Mouse (Mus musculus) testis, postnatal 10 days (tissue): ENCODE data around the gene Ghr.
A peak's percentile ranks its signal among the peaks of the same experiment; 100 is the strongest.

Experiments used
- DNase-seq: peaks from one replicate; pipeline ENCODE4 v3.0.0; 2021; ENCODE audit warnings: low spot score

Ghr gene

GRCm38 (mm10) chr15:3444448-3445020, 138.8 kb downstream of the Ghr start:
- no peak for DNase-seq

- DNase-seq: peak; percentile 43
Observed at GRCm38 (mm10) chr15:3441506-3442286, 141.6 kb downstream of the Ghr start.

- no peak for DNase-seq
Observed at GRCm38 (mm10) chr15:3437381-3437780, 145.9 kb downstream of the Ghr start.

DNA sequence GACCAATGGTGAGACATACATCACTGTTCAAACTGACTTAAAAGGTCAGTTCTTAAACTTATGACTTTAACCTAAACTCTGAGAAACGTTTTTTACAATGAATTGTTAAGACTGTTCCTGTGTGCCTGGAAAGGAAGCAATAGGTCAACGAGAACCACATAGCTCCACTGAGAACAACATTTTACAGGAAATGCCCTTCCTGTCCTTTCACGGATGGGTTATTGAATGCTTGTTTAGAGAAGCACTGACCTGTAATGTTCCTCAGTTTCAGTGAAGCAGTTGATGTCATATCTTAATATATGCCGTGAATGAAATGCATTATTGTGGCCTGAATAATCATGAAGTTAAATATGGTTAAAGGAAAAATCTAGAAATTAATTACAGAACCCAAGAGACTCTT, 147.7 kb downstream of the Ghr start:
- DNase-seq: no peak

- DNase-seq: no peak
Observed at GRCm38 (mm10) chr15:3434461-3434860, 148.8 kb downstream of the Ghr start.

DNA sequence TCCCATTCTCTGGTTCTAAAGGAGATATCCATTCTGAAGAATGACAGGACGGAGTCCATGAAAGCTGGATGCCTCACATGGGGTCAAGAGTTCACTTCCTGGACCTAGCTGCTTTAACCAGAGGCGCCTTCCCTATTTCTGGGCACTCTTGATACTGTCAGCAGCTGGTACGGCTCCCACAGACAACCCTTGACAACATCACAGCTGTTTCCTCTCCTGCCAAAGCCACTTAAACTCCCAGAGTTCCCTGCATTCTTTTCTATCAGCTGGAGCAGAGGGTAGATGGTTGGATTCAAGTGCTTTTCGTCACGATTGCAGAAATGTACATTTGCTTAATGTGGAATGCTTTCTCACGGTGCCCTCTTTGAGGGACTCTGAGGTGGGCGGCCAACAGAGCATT, 150.0 kb downstream of the Ghr start:
- no peak for DNase-seq

DNA sequence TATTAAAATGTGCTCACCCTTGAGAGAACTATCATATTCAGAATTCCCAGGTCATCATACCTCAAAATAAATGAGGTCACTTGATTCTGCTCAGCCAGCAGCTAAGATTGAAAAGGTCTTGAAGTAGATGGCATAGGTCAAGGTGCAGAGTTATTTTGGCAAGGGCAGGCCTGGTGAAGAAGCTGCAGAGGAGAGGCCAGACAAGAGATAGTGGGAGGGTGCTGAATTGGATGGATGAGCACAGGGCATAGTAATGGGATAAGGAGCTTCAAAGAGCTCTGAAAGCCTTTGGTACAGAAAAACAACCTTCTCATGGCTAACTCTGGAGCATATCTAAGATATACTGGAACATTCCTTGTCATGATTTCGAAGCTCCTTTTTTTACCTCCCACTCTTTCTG, 150.5 kb downstream of the Ghr start:
- DNase-seq: no peak

DNA sequence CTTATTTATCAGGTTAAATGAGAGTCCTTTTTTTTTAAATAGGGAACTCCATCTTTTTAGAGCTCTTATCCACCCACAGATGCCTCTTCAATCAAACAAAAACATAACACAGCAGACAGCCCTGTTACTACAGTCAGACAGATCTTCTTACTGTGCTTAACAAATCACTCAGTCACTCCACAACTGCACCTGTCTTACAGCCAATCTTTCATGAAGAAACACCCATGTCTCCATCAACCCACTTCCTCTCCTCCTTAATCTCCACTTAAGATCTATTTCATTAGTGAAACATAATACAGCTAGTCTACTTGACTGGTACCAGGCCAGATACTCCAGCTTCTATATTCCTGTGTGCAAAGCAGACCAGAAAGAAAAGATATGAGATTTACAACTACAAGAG, 153.9 kb downstream of the Ghr start:
- no peak for DNase-seq

DNA sequence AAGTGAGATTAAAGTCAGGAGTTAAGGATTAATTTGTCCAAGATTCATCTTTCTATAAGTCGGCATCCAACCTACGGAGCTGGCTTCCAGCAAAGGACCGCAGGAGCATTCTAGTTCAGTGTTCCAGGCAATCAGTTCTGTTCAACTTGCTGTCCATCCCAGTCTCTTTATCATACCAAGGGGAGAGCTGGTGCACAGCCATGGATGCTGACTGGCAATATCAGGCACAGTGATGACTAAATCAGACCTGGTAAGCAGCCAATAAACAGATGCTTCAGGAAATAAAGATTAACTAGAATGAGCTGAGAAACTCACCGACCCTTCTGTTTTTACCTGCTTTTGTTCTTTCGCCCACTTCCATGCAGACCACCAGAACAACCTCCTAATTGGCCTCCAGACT, 154.3 kb downstream of the Ghr start:
- DNase-seq: no peak

DNA sequence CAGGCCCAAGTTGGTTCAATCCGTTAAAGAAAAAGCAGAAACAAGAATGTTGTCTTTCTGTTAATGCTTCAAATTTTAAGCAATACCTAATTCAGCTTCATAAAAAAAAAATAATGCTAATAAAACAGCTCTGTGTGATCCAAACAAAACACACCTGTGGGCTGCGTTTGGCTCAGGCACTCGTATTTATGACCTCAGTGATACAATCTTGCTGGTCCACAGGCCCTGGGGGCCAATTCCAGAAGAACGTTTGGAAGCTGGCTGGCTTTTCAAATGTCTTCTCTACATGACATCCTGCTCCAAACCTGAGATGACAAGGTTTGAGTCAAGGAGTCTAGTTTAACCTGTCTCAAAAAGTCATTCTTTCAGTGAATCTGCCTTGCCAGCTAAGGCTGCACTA, 156.9 kb downstream of the Ghr start:
- DNase-seq: no peak

GRCm38 (mm10) chr15:3423177-3423576, 160.1 kb downstream of the Ghr start:
- peak; percentile 55 for DNase-seq

- no peak for DNase-seq
Observed at GRCm38 (mm10) chr15:3417699-3418098, 165.6 kb downstream of the Ghr start.

DNA sequence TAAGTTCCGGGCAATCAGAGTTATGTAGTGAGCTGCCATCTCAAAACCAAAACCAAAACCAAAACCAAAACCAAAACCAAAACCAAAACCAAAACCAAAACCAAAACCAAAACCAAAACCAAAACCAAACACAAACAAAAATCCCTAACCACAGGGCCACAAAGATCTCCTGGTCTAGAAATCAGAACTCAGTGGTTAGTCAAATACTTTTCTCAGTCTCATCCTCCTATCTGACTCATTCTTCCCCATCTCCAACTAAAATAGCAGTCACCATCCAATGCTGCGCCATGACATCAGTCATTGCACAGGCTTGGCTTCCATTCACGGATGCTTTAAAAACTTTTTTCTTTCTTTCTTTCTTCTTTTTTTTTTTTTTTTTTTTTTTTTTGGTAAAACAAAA, 170.2 kb downstream of the Ghr start:
- no peak for DNase-seq

- DNase-seq: no peak
Observed at GRCm38 (mm10) chr15:3408478-3408877, 174.8 kb downstream of the Ghr start.

GRCm38 (mm10) chr15:3399196-3399595, 184.1 kb downstream of the Ghr start:
- no peak for DNase-seq

DNA sequence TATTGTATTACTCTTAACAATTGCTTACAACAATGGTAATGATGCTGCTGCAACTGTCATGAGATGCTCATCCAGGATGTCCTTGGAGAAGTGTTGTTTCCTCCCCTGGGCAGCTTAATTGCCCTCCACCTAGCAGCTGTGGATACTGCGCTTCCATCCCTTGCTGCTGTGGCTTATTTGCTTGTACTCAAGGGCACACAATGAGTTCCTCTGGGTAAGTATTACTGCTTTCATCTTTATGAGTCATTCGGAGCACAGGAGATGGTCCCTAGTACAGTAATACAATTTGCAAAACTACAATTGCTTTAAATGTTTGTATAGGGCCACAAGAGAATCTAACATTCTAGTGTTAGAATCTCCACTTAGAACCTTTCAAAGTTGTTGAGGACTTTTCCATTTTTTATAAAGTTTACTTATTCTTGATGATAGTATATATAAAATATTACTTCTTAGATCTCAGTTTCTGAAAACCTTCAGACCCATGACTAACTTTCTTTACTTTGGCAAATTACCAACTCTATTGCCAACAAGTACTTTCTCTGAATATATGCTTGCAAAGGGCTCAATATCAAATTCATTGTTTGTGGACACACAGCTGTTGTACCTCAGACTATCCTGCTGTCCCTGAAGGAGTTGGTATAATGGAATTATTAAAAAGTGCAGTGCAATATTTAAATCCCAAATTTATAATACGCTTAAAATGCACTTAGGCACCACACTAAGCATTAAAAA, 185.8 kb downstream of the Ghr start:
- no peak for DNase-seq

- DNase-seq: no peak
Observed at GRCm38 (mm10) chr15:3396149-3396548, 187.1 kb downstream of the Ghr start.

DNA sequence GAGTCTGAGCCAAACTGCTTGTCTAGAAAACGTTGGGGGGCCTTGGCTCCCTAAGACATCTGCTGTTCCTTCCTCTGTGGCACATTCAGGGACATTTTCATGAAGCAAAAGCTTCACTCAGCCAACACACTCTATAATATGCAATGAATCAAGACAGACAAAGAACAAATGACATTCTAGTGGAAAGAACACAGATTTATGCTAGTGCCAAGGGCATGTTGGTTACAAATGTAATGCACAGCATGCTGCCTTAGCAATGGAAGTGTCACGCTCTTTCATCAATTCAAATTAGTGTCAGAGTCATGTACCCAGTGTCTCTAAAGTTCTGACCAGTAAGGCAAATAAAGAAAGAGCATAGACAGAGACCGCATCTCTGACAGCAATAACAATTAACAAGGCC, 187.6 kb downstream of the Ghr start:
- DNase-seq: no peak

DNA sequence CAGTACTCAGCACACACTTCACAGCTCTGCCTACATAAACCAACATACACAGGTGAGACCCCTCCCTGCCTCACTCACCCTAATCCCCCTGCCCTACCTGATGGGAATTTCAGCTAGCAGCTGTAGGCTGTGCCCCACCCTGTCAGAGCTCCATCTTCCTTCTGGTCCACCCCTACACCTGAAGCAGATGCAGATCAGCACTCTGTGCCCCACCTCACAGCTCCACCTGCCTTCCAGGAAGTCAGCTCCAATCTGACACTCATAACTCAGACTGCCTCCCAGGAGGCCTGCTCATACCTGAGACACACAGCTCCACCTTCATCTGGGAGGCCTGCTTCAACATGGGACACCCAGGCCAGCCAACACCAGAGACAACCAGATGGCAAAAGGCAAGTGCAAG, 192.6 kb downstream of the Ghr start:
- no peak for DNase-seq

- DNase-seq: no peak
Observed at GRCm38 (mm10) chr15:3389011-3389410, 194.3 kb downstream of the Ghr start.

GRCm38 (mm10) chr15:3388485-3388884, 194.8 kb downstream of the Ghr start:
- no peak for DNase-seq

DNA sequence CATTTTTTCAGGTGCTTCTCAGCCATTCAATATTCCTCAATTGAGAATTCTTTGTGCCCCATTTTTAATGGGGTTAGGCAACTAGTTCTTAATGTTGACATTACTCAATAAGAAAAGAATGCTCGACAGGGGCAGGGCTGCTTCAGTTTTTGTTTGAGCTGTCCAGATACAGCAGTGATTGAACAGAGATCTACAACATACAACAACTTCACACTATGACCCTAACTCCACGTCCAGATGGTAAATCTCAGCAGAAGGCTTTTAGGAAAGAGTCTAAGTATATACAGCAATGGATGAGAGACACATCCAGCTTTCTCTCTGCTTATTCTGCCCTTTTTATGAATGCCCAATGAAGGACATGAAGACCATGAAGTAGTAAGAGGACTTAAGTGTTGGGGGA, 199.5 kb downstream of the Ghr start:
- DNase-seq: no peak

DNA sequence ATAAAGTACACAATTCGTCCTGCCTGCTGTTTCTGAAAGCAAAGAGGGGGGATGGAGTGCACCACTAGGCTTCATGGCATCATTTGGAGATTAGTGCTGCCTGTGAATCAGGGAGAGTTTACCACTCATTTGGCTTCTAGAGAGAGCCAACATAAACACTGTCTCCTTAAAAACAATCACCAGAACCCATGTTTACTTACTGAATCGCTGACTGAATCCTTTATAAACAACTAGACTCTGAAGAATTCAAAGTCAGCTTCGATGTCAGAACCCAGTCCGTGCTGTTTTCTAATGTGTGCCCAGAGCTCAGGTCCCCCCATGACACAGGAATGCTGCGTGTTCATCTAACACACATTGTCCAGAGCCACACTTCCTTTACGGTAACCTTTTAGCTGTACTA, 201.9 kb downstream of the Ghr start:
- DNase-seq: no peak
